Mouse (Mus musculus) thymus, postnatal 36 days (tissue): ENCODE data around the gene Mrpl14.

Experiments used
- DNase-seq, 2 experiments: peaks; one replicate each; pipeline ENCODE4 v3.0.0; 2022; ENCODE audit warnings: mixed read lengths in 2 of 2

Mrpl14 gene

GRCm38 (mm10) chr17:45689120-45689519 lies 3.0 kb downstream of the Mrpl14 start:
- no peak for DNase-seq

- no peak for DNase-seq
Measured at GRCm38 (mm10) chr17:45690044-45690443, 3.9 kb downstream of the Mrpl14 start.

DNA sequence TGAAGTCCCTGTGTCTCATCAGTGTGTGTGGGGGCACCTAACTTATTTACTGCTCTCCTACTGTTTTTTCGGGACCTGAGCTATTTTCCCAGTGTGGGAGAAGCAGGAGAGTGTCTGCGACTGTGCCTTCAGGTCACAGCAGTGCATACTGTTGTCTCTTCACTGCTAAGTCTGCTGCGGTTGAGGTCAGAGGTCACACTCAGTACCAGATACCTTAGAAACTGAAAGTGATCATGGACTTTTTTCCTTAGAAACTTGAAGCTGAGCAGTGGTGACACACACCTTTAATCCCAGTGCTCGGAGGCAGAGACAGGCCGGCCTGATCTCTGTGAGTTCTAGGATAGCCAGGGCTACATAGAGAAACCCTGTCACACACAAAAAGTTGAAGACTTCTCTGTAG lies 6.0 kb downstream of the Mrpl14 start:
- no peak for DNase-seq

DNA sequence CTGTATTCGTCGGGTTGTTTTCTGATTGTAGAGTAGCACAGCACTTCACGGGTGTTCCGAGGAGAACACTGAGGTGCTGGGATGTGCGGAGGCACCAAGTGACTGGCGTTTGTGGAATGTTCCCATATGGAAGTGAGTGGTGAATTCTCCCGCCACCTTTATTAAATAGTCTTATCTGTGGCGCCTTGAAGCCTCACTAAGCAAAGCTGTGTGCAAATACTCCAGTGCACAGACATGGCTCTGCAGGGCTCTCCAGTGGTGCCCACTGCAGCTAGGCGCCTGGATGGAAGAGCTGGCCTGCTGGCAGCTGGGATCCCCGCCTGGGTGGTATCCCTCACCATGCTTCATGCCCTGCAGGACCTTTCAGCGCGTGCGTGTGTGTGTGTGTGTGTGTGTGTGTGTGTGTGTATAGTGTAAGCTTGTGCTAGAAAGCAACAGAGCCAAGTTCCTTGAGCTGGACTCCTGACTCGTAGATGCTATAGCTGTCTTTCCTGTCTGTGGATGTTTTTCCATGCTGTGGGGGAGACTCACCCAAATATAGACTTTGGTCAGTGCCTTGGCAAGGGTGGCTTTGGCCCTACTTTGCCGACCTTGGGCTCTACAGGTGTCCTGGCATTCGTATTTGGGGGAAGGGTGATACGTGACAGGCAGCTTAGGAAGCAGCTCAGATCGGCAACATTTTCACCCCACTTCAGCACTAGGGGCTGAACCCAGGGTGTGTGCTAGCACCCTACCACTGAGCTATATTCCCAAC lies 7.9 kb downstream of the Mrpl14 start:
- no peak for DNase-seq

DNA sequence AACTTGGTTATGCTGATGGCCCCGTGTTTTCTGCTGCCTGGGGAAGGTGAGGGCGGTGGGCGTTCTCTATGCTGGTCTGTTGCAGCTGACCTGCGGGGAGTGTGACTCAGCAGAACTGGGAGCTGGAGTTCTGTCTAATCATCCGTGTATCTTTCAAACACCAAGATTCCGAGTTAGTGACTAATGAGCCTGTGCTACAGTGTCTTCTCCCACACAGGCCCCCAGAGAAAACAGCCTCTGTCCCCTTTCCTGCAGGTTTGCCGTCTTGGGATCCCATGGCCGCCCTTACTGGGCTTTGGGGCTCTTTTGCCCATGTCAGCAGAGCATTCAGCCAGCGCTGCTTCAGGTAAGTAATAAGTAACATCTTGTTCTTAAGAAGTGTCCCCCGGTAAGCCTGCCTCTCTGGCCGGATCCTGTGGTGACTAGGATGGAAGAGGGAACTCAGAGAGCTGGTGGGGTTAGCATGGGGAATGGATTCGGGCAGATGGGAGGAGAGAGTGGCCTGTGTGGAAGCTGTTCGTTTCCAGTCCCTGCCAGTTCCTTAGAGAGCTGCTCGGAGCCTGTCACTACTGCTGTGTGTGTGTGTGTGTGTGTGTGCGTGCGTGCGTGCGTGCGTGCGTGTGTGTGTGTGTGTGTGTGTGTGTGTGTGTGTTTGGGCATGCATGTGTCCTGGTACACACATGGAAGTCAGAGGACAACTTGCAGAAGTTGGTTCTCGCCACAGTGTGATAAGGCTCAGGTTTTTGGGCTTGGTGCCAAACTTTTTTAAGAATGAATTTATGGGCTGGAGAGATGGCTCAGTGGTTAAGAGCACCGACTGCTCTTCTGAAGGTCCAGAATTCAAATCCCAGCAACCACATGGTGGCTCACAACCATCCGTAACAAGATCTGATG lies 9.4 kb downstream of the Mrpl14 start:
- no peak for DNase-seq

GRCm38 (mm10) chr17:45696981-45697380 lies 10.9 kb downstream of the Mrpl14 start:
- no peak for DNase-seq

DNA sequence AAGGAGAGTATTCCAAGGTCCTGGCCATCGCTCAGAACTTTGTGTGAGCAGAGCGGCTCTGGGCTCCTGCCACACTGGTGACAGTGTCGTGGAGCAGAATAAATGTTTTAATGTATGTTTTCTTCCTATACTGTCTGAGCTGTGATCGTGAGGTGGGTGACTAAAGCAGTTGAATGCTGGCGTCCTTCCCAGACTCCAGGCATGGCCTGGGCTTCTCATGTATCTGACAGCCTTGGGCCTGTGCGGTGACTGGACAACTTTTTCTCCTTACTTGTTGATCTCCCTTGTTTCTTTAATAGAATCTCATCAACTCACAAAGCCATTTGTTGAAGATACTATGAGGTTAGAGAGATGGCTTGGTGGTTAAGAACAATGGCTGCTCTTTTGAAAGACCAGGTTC lies 12.2 kb downstream of the Mrpl14 start:
- DNase-seq: no peak

DNA sequence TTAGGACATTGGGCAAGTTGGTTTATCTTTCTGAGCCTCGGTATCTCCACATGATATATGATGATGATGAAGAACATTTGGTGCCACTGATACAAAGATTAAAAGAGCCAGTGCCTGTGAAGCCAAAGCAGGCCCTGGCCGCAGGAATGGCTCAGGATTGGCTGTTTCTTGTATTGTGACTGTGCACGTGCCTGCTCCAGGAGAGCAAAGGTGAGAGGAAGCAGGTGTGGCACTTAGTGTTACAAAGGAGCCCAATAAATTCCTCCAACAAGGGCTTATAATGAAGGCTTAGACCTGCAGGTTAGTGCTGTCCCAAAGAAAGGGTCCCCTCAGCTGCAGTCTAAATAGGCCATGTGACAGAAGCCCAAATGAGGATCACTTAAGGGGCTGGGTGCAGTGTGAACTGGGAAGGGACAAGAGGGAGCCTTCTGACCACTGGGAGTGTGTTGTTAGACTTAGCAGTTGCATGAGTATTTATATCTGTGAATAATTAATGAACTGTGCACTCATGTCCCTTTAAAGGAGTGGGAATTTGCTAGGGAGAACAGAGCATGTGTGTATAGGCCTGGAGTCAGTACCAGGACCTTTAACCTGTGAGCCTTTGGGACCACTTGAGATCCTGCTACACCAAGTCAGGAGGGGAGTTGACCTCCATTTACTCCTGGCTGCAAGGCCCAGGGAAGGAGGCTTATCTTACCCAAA lies 13.1 kb downstream of the Mrpl14 start:
- DNase-seq: no peak

DNA sequence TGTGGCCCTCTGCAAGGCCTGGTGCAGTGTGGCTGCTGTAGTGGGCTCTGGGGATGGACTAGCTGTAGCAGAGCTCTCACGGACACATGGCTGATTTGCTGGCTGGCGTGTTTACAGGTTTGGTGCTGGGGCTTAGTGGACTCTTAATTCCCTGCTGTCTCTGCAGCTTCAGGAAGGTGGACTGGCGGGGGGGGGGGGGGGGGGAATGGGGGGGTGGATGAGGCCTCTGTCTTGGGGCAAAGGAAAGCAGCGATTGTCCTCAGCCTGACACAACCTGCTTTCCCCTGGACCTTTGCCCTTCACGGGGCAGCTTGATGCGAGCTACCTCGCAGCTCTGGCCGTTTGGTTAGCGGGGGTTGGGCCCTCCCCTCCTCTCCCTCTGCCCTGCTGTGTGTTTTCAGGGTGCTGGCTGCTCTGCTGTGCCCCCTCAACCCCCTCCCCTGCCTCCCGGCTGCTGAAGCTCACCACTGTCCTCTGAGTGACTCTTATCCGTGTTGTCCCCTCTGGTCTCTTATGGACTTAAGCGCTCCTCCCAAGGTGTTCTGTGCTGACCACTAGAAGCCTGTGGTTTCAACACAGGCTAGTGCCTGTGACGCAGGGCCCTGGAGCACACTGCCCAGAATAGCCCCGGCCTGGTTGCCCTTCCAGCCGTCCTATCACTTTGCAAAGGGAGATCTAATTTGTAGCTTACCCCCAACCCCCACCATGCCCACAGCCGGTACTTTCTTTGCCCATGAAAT lies 14.5 kb downstream of the Mrpl14 start:
- no peak for DNase-seq

- DNase-seq: no peak
Measured at GRCm38 (mm10) chr17:45701236-45701591, 15.1 kb downstream of the Mrpl14 start.

DNA sequence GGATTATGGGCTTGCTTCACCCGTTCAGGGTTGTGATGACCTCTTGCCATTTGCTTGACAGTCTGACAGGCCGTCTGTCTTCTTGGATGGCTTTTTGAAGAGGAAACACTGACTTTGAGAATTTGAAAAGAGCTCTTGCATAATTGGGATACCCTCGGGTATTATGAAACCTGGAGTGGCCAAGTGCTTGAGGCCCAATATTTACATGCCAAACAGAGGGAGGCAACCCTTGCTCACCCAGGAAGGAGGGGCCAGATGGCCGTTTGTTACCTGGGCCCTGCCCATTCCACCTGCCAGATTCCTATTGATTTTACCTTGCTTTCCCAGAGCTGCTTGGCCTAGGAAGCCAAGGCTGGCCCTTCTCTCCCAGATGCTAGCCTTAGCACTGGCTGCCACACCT lies 16.1 kb downstream of the Mrpl14 start:
- no peak for DNase-seq

- DNase-seq: no peak
Measured at GRCm38 (mm10) chr17:45703187-45703586, 17.1 kb downstream of the Mrpl14 start.

DNA sequence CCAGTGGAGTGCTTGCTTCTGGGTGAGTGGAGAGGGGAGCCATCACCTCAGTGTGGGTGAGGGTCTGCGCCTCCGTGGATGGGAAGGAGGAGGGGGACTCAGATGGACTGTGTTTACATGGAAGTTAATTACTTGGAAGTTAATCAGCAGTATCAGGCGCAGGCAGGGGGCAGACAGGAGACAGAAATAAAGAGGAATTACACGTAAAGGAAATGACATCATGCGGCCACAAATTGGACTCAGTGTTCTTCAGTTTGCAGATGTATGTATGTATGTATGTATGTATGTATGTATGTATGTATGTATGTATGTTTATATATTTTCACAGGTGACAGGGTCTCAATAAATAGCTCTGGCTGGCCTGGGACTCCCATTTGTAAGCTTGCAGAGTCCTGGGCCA lies 20.7 kb downstream of the Mrpl14 start:
- DNase-seq: no peak

- no peak for DNase-seq
Measured at GRCm38 (mm10) chr17:45707376-45707775, 21.3 kb downstream of the Mrpl14 start.

DNA sequence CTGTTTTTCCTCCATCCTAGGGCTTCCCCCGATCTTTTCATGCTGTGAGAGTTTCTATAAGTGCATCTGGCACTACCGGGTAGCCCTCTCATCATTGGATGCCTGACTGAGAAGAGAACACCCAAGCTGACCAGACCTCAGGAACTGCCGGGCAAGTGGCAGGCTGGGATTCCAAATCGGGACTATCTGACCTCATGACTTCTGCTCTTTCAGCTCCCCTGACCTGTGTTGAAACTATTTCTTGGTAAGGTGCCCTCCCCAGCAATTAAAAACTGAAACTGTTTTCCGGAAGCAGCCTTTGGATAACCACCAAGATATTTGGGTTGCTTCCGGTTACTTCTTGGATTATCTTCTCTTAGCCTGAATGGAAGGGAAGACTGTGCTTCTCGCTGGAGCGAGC lies 22.1 kb downstream of the Mrpl14 start:
- DNase-seq: no peak

DNA sequence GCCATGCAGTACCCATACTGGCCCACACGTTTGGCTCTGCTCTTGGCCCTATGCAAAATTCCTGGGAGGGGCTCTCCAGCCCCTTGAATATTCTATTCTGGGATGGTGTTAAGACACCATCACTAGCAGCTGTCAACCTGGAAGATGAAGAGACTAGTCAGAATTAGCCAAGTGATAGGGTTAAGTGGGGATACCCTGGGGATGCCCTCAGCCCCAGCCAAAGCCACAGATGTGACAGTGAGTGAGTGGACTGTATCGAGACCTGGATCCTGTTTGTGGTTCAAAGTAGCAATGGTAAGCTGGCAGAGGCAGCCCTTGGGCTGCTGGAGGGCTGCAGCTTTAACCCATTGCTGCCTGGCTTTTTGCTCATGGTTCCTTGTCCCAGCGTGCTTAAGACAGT lies 23.7 kb downstream of the Mrpl14 start:
- no peak for DNase-seq

DNA sequence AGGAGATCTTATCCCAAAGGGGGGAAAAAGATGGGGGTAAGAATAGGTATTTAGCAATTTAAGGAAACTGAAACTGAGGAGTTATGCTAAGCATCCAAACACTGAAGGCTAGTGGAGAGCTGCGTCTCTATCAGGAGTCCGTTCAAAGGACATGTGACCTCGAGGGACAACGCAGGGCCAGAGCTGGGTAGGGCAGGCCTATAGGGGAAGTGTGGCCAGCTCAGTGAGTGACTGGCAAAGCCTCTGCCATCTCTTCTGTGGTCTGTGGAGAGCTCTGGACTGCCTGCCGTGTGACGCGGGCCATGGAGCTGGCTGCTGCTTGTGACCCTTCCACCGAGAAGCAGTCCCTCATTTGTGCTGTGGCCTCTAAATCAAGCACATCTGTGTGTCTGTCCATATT lies 24.3 kb downstream of the Mrpl14 start:
- no peak for DNase-seq

GRCm38 (mm10) chr17:45711525-45711924 lies 25.4 kb downstream of the Mrpl14 start:
- DNase-seq: no peak

- DNase-seq: peak; percentile 75
Measured at GRCm38 (mm10) chr17:45718323-45718722, 32.2 kb downstream of the Mrpl14 start.

DNA sequence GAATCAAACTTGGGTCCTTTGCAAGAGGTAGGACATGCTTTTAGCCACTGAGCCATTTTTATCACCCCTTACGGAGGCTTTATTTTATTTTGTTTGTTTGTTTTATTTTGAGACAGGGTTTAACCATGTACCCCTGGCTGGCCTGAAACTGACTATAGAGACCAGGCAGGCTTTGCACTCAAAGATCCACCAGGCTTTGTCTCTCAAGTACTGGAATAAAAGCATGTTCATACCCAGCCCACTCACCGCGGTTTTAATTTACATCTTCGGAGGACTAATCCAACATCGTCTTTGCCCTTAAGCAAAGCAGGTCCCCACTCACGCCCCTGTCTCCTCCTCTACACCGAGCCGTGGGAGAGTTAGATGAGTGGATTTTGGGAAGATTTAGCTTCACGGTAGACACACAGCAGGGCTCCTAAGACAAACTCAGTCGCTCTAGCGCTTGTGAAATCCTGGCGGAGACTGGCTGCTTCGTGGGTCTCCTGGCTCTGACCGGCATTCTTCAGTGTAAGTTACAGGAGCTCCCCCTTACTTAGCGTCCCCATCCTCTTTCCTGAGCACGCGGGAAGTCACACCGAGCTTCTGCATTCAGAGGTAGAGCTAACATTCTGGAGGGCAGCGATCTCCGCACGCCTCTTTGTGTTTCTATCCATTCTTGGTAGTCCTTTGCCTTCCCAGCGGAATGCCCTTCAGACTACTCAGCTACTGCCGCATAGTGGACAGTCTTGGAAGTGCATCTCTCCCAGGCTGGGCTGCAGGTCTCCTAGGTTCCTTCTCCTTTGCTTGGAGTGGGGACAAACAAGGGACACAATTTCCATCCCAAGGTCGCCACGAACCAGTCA lies 37.8 kb downstream of the Mrpl14 start:
- DNase-seq: peak; percentile 61 to 73

GRCm38 (mm10) chr17:45724574-45724921 lies 38.4 kb downstream of the Mrpl14 start:
- no peak for DNase-seq

- no peak for DNase-seq
Measured at GRCm38 (mm10) chr17:45726249-45726648, 40.1 kb downstream of the Mrpl14 start.
